Mouse (Mus musculus) cortical plate, adult 2 months (tissue): ENCODE results near the gene Gpnmb. TPM values are rescaled to one million over a fixed set of nuclear protein-coding genes. Genes with fewer than 3 reads are reported as not detected.

Experiments
- H3K27ac ChIP-seq: fragments of 200-500 bp; 2 replicates; pipeline ENCODE4 v1.5.1; 2012; ENCODE audit warnings: low read length, control low read depth, inconsistent platforms; ENCODE audit not compliant: insufficient read depth
- H3K4me1 ChIP-seq: fragments of 200-500 bp; 2 replicates; pipeline ENCODE4 v1.6.1; 2011; ENCODE audit warnings: low read length; ENCODE audit not compliant: control insufficient read depth, insufficient read depth
- H3K4me3 ChIP-seq: fragments of 200-500 bp; 2 replicates; pipeline ENCODE4 v1.5.1; 2011; ENCODE audit warnings: mild to moderate bottlenecking, low read length, control low read depth; ENCODE audit not compliant: insufficient read depth
- CTCF ChIP-seq: fragments of 200-500 bp; IDR thresholded peaks from 2 replicates; pipeline ENCODE4 v1.5.1; 2011; ENCODE audit warnings: mild to moderate bottlenecking, control low read depth, low read length; ENCODE audit not compliant: insufficient read depth; ENCODE audit errors: extremely low read depth
- POLR2A ChIP-seq: fragments of 200-500 bp; IDR thresholded peaks from 2 replicates; pipeline ENCODE4 v1.6.1; 2011; ENCODE audit warnings: mild to moderate bottlenecking, low read length, control low read depth; ENCODE audit not compliant: insufficient read depth; ENCODE audit errors: extremely low read depth
- polyA plus RNA-seq: library from polyadenylated mRNA; depleted of rRNA; stranded (reverse); fragments of >200 nt; gene quantifications from 2 replicates; pipeline ENCODE4 v1.2.3, GENCODE M21; 2012; rRNA removed

Gene Gpnmb
- polyA plus RNA-seq, result 0.92 and 2.2 TPM in 2 replicates

GRCm38 (mm10) chr6:49036275-49037267 is at the start of gene Gpnmb:
Gpnmb (plus strand) TSS chr6:49036546.
- Histone ChIP-seq H3K27ac (no peak within 1 kb of the TSS), H3K4me3 (no peak within 1 kb of the TSS), H3K4me1 (peaks cover 1% of the 10 kb centered on the region; the same call in 1 of the 2 replicates)
- no peak for TF ChIP-seq POLR2A
- no peak for TF ChIP-seq CTCF

- TF ChIP-seq POLR2A (no peak), CTCF (no peak)
- H3K4me3 ChIP-seq, result no peak overlapping the region
- H3K4me1 ChIP-seq, result no peaks in the 10 kb centered on the region
- no peak overlapping the region for H3K27ac ChIP-seq
These were observed 46.4 kb upstream of the Gpnmb start for GRCm38 (mm10) chr6:48989971-48990370.

DNA sequence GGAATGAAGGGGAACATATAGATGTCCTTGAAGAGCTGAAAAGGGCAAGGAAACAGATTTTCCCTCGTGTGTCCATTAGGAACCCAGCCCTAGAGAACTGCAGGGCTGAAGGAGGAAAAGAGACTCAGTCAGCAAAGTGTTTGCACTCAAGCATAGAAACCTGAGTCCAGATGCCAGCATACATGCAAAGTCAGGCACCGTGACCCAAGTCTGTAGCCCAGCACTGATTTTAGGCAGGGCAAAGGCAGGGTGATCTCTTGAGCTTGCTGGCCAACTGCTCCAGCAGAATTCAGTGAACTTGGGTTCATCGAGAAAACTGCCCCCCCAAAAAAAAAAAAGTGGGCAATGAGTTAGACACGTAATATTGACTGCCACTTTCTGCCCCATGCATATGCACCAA is 44.4 kb upstream of the Gpnmb start:
- Histone ChIP-seq H3K4me3 (no peak overlapping the region), H3K27ac (no peak overlapping the region), H3K4me1 (no peaks in the 10 kb centered on the region)
- TF ChIP-seq CTCF, result no peak

GRCm38 (mm10) chr6:48998186-48998585 is 38.2 kb upstream of the Gpnmb start:
- Histone ChIP-seq H3K4me3 (no peak overlapping the region), H3K27ac (no peak overlapping the region), H3K4me1 (no peaks in the 10 kb centered on the region)
- TF ChIP-seq POLR2A (no peak), CTCF (no peak)

DNA sequence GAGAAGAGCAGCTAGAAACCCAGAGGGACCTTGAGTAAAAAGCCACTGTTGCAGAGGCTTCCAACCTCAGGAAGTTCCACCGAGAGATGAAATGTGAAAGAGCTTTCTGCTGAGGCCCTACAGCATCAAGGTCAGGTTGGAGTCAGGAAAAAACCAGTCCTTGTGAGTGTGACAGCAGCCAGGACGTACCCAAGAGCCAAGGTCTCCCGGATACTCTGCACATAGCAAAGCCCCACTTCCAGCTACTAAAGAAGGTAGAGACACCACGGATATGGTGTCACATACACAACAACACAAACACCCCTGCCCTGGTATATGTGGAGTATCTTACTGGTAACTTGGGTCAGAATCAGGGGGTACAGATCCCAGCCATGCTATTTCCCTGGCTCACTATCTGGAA is 37.5 kb upstream of the Gpnmb start:
- no peak for TF ChIP-seq POLR2A
- TF ChIP-seq CTCF, result no peak
- no peaks in the 10 kb centered on the region for H3K4me1 ChIP-seq
- no peak overlapping the region for H3K4me3 ChIP-seq
- H3K27ac ChIP-seq, result no peak overlapping the region

DNA sequence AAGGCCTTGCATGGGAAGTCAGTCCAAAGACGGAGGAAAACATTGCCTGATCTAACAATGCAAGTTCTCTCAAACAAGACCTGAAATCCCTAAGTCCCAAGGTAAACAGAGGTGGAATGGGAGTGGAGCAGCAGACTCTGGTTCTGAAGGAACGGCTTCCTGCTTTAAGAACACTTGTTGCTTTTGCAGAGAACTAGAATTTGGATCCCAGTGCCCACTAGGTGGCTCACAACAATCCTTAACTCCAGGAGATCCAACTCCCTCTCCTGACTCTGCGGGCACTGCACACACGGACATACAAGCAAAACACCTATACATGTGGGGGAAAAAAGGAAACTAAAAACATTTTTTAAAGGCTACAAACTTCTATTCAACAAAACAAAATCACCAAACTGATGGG is 33.0 kb upstream of the Gpnmb start:
- Histone ChIP-seq H3K4me1 (peaks cover 1% of the 10 kb centered on the region; the same call in 1 of the 2 replicates), H3K4me3 (no peak overlapping the region), H3K27ac (no peak overlapping the region)
- no peak for TF ChIP-seq POLR2A
- peak; percentile 40; the same call in 1 of the 2 replicates for TF ChIP-seq CTCF

DNA sequence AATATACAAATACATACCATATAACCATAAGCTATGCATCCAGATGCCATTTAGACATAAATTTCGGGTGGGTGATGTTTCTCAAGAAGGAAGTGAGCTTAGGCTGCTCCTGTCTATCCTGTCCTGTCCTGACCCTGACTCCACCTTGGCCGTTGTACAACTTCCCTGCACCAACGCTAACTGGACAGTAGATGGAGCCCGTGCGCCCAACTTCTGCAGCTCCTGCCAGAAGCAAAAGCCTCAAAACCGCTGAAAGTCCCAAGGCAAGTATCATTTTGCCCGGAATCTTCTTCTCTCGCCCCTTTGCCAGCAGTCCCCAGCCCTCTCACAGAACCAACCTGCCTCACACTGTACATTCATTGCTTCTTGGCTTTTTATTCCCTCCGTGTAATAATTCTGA is 28.4 kb upstream of the Gpnmb start:
- no peak overlapping the region for H3K27ac ChIP-seq
- no peak overlapping the region for H3K4me3 ChIP-seq
- H3K4me1 ChIP-seq, result peaks cover 2% of the 10 kb centered on the region; the same call in 1 of the 2 replicates
- TF ChIP-seq POLR2A (no peak), CTCF (peak; percentile 83)

DNA sequence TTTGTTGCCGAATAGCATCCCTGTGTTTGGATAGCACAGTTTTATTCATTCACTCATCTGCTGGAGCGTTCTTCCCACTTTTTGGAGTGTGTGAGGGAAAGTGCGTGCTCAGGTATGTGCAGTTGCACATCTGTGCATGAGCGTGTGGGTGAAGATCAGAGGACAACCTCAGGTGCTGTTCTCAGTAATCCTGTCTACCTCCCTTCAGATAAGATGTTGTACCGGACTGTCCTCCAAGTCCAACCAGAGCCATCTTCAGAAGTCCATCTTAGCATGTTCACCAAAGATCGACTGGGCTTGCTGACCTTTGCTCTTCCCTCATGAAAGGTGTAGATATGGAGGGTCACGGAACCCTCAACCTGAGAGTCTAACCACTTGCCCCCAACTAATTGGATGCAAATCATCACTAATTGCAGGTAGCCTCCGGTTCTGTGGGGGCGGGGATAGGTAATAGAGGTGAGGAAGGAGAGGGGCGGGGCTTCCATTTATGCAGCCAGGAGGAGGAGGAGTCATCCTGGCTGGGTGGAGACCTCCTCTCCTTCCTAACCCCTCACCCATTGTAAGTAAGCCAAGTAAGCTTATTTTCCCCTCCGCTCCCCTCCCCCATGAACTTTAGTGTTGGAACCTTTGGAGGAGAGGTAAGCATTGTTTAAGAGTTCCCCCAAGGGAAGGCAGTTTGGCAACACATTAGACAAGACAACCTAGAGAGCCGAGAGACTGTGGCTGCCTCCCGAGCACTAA is 27.8 kb upstream of the Gpnmb start:
- Histone ChIP-seq H3K27ac (no peak overlapping the region), H3K4me3 (no peak overlapping the region), H3K4me1 (peaks cover 2% of the 10 kb centered on the region; the same call in 1 of the 2 replicates)
- TF ChIP-seq POLR2A (no peak), CTCF (no peak)

GRCm38 (mm10) chr6:49009161-49009555 is 27.2 kb upstream of the Gpnmb start:
- Histone ChIP-seq H3K27ac (no peak overlapping the region), H3K4me1 (peaks cover 2% of the 10 kb centered on the region; the same call in 1 of the 2 replicates), H3K4me3 (no peak overlapping the region)
- no peak for TF ChIP-seq POLR2A

GRCm38 (mm10) chr6:49009665-49010064 is 26.7 kb upstream of the Gpnmb start:
- Histone ChIP-seq H3K4me3 (no peak overlapping the region), H3K27ac (no peak overlapping the region), H3K4me1 (peaks cover 2% of the 10 kb centered on the region; the same call in 1 of the 2 replicates)
- TF ChIP-seq POLR2A, result no peak
- TF ChIP-seq CTCF, result no peak

GRCm38 (mm10) chr6:49011191-49011590 is 25.2 kb upstream of the Gpnmb start:
- Histone ChIP-seq H3K4me3 (no peak overlapping the region), H3K4me1 (peaks cover 2% of the 10 kb centered on the region; the same call in 1 of the 2 replicates), H3K27ac (no peak overlapping the region)
- no peak for TF ChIP-seq POLR2A
